Mouse (Mus musculus) lung, postnatal 4 days (tissue): ENCODE results near the gene Lrmp.
"Not testable (repeated sequence)": the region's sequence is repeated elsewhere in the genome, so short reads cannot be mapped to it uniquely, and the experiment has no call there.

ENCODE experiments used
- DNase-seq, 2 experiments: peaks; one replicate each; pipeline ENCODE4 v3.0.0; 2021

Gene Lrmp

DNA sequence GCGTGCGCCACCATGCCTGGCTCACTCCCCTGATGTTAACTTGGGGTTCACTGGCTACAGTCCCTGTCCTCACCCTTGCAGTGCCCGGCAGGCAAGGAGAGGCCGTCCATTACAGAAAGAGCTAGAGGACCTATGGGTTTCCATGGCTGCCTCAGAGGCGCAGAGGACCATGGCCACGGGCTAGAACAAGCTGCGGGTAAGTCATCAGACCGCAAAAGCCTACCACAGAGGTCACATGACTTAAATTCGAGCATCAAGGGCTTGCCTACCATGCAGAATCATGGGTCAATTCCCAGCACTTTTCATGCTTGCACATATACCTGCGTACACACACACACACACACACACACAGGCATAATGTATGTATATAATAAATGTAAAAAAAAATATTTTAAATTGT is 10.0 kb upstream of the Lrmp start:
- no peak for DNase-seq

- peak in 1 of 2 experiments; percentile 18 for DNase-seq
Measured at GRCm38 (mm10) chr6:145106163-145106842, 9.2 kb upstream of the Lrmp start.

DNA sequence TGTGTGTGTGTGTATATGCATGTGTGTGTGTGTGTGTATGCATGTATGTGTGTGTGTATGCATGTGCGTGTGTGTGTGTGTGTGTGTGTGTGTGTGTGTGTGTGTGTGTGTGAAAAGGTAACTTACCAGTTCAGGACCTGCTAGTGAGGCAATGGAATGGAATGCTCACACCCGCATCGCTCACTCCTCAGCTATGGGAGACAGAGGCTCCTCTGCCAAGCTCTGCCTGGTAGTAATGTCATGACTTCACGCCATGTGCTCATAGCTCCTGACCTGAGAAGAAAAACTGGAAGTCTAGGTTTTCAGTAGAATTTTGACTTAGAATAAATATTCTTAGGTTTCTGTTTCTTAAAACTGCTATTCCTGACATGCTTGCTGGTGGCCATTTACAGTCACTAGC is 4.7 kb upstream of the Lrmp start:
- DNase-seq, result no peak

- DNase-seq, result no peak
Measured at GRCm38 (mm10) chr6:145112865-145113264, 2.6 kb upstream of the Lrmp start.

DNA sequence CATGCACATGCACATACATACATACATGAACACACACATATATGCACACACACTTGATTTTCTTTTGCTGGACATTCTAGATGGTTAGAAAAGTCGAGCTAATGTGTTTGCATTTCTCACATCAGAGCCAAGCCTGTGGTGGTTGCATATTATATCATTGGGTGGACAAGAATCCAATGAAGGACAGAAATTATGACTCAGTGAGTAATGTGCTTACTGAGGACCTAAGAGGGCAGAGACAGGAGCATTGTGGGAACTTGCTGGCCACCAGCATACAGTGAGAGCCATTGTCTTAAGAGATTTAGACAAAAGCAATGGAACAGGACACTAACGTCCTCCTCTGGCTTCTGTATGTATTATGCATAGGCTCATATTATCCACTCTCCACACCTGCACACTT is 892 bp upstream of the Lrmp start:
- DNase-seq, result no peak

- DNase-seq, result no peak
Measured at GRCm38 (mm10) chr6:145116098-145116672, 732 bp downstream of the Lrmp start.

GRCm38 (mm10) chr6:145120086-145120485 is 4.6 kb downstream of the Lrmp start:
- DNase-seq, result no peak

GRCm38 (mm10) chr6:145120787-145121589 is 5.5 kb downstream of the Lrmp start:
- peak in 1 of 2 experiments; percentile 23 for DNase-seq

GRCm38 (mm10) chr6:145121590-145122420 is 6.4 kb downstream of the Lrmp start:
- peak; percentile 47 to 60 for DNase-seq

DNA sequence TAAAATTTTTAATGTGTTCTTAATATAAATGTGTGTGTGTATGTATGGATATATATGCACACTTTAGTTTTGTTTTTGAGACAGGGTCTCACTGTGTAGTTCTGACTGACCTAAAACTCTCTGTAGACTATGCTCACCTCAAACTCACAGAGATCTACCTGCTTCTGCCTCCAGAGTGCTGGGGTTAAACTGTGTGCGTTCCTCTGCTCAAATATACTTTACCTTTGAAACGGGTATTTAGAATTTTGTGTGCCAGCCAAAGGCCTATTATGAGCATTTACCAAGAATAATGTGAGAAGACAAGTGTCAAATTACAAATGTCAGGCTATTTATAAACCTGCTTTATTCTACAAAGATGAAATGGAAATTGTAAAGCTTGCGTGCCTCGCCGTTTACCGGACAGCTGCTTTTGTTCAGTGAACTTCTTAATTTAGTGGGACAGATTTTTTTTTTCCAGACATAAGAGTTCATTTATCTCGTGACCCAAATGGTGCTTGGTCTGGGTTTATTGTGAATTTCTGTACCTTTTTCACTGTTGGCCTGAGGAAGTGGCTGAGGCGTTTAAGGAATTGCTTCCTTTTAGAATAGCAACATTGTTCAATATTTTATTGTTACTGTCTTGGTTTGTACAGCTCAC is 7.1 kb downstream of the Lrmp start:
- DNase-seq, result no peak

DNA sequence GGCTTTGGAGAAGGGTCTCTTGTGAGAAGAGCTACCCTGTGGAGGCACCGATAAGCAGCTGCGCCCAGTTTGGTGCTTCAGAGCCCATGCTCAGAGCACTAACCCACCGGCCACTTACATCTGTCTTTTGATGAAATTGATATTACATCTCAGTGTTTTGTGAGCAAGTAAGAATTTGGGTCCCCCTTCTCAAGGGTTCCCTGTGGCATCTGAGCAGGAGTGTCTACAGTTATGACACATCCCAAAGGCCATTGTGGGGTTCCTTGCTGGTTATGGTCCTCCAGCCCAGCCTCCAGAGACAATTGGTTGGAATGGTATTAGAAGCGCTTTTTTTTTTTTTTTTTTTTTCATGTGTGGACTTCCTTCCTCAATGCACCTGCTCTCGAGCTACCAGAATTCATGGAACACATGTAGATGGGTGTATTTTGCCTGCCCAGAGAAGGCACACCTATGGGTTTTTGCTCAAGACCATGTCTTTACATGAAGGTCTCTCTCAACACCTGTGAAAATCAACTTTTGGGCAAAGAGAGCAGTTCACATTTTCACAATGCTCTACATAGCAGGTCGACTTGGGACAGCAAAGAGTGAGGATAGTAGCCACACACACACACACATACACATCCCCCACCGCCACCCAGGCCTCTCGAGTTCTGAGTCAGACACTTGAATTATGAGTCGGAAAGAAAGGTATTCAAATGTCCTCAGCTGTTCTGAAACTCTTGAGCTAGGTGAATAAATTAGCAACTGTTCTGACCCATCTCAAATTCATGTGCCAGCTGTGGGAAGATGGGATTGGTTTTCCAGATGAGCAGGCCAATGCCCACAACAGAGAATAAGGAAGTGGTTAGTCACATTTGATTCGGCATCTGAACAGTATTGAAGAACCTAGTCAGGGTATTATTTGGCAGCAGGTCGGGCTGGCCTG is 7.9 kb downstream of the Lrmp start:
- peak in 1 of 2 experiments; percentile 28 for DNase-seq

GRCm38 (mm10) chr6:145124621-145125020 is 9.2 kb downstream of the Lrmp start:
- DNase-seq, result no peak

GRCm38 (mm10) chr6:145125591-145126113 is 10.2 kb downstream of the Lrmp start:
- DNase-seq, result no peak

DNA sequence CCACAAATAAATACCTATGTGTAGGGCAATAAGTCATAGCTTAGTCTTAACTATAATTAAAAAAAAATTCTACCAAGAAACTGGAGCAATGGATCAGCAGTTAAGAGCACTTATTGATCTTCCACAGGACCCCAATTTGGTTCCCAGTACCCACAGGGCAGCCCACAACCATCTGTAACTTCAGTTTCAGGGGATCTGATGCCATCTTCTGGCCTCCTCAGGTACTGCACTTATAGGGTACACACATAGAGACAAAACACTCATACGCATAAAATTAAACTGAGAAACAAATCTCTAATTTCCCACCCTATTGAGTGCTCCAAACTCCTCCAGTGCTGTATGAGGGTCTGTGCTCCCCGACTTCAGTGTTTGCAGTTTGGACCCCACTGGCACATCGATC is 12.2 kb downstream of the Lrmp start:
- DNase-seq, result no peak

- DNase-seq, result no peak
Measured at GRCm38 (mm10) chr6:145129563-145129962, 14.1 kb downstream of the Lrmp start.

DNA sequence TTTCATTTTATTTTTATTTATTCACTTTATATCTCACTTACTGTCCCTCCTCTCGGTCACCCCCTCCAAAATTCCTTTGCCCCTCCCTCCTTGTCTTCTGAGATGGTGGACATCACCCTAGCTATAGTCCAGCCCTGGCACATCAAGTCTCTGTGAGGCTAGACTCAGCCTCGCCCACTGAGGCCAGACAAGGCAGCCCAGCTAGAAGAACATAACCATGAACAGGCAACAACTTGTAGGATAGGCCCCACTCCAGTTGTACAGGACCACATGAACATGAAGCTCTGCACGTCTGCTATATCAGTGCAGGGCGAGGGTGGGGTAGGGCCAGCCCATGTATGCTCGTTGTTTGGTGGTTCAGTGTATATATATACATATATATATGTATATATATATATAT is 16.5 kb downstream of the Lrmp start:
- no peak for DNase-seq

DNA sequence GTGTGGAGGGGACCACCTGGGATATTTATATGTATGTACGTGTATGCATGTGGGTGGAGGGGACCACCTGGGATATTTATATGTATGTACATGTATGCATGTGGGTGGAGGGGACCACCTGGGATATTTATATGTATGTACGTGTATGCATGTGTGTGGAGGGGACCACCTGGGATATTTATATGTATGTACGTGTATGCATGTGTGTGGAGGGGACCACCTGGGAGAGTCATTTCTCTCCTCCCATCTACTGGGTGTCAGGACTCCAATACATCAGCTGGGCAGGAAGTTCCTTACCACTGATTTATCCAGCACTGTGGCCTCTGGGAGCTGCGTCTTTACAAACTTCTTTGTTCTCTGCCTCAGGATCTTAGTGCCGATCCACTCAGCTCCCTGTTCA is 17.5 kb downstream of the Lrmp start:
- DNase-seq, result not testable (repeated sequence)

DNA sequence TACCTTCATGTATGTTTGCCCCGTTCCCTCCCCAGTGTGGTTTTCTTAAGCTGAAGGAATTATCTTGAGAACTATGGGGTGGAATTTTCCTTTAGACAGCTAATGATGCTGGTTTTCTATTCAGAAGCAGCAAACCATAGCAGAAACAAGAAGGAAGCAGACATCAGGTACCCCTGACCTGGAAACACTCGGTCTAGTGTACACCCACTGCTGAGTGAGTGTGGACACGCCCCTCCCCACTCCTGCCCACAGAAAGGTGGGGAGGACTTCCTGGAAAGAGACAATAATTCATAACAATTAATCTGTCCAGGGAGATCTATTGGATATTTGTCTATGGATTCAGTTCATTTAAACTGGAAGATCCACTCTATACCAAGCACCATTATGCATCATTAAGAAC is 19.8 kb downstream of the Lrmp start:
- no peak for DNase-seq

DNA sequence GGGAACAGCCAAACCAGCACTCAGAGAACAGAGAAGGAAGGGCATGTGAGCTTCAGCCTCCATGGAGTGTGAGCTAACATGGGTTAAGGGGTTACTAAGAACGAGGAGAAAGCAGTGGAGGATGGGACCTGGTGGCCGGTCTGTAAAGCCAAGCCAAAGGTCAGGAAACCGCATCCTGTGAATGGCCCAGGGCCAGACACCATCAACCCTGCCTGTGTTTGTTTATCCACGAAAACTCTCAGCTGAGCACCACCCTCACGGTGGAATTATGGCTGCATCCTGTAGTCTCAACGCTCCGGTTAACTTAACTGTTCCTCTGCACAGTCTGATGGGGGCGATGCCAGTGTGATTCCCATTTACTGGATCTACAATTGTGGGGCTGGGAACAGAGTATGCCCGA is 20.4 kb downstream of the Lrmp start:
- DNase-seq, result peak; percentile 44 to 66

DNA sequence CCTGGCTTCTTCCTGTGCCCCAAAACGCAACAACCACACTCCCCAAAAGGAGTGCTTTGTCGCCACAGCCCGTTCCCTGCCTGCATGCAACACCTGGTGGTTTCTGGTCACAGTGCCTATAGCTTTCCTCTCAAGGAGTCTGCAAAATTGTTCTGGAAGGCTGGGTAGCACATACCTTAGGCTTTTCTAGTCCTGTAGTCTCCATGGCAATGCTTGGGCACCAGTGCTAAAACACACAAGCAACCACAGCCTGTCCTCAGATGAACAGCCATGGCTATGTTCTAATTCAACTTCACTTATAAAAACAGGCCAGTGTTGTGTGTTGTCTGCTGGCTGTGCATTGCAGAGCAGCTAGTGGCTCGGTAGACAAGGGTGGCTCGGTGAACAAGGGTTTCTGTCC is 21.4 kb downstream of the Lrmp start:
- no peak for DNase-seq

- no peak for DNase-seq
Measured at GRCm38 (mm10) chr6:145139236-145139635, 23.8 kb downstream of the Lrmp start.
